Mouse (Mus musculus): ENCODE results near the gene Gpatch4. TPM values are rescaled to one million over a fixed set of nuclear protein-coding genes. Genes with fewer than 3 reads are reported as not detected.

The Gpatch4 gene
- polyA plus RNA-seq (2012) = 34.8 and 53.1 TPM in 2 replicates

DNA sequence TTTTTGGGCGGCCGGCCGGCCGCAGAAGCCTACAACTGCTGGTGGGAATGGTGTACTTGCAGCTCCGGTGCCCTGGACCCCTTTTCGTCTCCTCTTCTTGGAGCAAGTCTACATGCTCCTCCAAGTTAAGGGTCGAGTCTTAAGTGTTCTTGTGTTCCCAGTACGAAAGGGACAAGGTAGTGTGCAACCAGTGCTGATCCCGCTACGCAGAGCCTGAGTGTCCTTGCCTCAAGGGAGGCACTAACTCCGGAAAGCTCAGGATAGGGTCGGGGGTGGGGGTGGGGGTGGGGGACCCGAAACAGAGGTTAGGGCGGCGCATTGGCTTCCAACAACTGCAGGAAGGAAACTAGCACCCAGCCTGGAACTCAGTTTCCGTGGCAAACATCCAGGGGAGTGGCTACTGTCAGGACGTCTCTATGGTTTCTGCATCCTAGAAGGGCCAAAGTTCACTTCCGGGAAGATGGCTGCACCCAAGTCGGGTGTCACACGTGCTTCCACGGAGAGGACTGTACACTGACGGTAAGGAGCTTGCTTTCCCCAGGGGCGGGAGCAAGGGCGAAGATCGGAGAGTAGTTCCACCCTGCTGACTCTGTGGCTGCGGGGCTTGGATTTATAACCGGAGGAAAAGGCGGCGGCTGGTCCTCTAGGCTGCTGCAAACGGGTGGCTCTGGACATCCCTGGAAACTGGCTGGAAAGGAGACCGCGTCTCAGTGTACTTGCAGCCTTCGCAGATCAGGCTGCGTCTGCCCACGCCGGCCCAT is at the start of gene Gpatch4:
Gene Gpatch4, plus strand, starts transcription at position 448 of the 761 bp plus-strand sequence.
- no peak for TF ChIP-seq GATA1 (IDR thresholded peaks at IDR 0.05; ENCODE audit: low read length)

DNA sequence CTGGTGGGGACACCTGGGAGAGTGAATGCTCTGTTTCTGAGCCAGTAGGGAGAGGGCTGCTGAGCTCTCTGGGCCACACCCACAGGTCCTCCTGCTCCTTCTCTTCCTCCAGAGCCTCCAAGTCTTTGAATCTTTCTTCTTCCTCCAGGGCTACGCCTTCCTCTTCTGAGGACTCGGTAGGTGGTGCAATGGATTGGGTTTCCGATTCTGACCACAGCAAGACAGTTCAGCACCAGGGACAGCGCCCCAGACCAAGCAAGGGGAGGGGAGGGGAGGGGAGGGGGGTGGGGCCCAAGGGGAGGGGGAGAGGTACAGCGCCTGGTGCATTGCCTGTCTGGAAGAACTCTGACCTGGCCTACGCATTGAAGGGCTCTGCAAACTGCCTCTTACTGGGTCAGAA is 49.5 kb upstream of the Gpatch4 start:
- no peak for TF ChIP-seq GATA1 (IDR thresholded peaks at IDR 0.05; ENCODE audit: low read length)

DNA sequence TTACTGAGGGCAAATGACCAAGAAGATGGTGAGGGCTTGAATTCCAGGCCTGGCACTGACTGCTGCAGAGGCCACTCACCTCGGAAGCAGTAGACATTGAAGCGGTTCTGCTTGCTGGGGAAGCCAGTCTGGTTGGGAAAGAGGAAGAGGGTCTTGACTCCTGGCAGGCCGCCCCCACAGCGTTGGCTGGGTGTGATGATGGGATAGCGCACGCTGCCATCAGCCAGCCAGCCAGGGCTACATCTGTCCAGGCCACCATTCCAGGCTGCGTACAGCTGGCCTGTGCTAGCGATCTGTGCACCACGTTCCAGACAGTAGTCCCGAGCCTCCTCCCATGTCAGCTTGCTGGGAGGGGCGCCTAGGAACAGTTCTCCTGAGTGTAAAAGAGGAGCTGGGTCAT is 47.6 kb upstream of the Gpatch4 start:
- no peak for TF ChIP-seq GATA1 (IDR thresholded peaks at IDR 0.05; ENCODE audit: low read length)

DNA sequence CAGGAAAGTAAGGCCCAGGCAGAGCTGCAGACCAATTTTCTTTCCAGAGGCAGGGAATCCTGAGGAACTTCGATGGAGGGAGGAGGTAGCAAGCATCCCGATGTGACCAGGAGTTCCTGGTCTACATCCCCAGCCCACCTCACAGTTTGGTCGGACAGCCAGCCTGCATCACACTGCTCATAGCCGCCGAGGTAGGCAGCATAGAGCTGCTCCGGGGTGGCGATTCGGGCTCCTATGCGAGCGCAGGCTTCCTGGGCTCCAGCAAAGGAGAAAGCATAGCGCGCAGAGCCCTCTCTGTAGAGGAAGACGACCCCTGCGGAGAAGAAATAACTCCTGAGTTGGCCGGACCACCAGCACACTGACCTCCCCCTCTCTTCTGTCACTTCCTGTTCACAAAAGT is 46.5 kb upstream of the Gpatch4 start:
- TF ChIP-seq GATA1 (IDR thresholded peaks at IDR 0.05; ENCODE audit: low read length) = no peak

DNA sequence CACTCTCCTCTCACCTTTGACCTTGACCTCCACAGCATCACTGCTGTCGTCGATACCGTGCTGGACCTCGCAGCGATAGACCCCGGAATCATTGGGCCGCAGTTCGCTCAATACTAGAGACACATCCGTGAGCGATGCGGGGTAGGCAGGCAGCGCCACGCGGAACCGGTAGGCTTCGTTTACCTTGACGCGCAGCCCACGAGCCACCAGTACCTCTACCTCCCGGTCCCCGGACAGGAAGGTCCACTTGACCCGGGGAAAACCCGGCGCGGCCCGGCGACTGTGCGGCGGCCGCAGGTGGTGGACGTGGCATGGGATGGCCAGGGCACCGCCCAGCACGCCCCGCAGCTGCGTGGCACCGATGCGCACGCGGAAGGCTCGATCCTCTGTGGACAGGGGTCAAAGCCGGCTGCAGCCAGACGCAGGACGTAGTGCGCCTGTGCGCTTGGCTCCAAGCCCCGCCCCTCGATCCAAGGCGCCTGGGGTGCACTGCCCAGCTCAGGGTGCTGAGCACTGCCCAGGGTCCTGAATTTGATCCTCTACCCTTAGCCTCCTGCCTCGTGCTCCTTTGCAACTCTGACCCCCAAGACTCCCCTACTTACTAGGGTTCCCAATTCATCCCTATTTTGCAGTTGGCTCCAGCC is 45.8 kb upstream of the Gpatch4 start:
- no peak for TF ChIP-seq GATA1 (IDR thresholded peaks at IDR 0.05; ENCODE audit: low read length)

DNA sequence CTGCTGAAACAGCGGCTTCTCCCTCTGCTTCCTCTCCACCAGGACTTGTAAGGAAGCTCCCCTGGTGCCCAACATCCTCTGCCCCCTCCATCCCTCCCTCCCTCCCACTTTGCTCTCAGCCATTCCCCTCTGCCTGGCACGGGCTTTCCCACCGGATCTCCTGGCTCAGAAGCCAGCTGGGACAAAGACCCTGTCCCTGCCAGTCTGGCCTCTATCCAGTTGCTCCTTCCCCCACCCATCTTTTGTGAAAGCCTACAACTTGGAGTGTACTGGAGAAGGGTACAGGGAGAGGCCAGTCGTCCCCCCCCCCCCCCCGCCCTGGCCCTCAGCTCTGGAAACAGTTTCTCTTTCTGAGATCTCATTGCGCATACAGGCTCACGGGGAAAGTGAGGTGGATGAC is 44.2 kb upstream of the Gpatch4 start:
- no peak for TF ChIP-seq GATA1 (IDR thresholded peaks at IDR 0.05; ENCODE audit: low read length)

DNA sequence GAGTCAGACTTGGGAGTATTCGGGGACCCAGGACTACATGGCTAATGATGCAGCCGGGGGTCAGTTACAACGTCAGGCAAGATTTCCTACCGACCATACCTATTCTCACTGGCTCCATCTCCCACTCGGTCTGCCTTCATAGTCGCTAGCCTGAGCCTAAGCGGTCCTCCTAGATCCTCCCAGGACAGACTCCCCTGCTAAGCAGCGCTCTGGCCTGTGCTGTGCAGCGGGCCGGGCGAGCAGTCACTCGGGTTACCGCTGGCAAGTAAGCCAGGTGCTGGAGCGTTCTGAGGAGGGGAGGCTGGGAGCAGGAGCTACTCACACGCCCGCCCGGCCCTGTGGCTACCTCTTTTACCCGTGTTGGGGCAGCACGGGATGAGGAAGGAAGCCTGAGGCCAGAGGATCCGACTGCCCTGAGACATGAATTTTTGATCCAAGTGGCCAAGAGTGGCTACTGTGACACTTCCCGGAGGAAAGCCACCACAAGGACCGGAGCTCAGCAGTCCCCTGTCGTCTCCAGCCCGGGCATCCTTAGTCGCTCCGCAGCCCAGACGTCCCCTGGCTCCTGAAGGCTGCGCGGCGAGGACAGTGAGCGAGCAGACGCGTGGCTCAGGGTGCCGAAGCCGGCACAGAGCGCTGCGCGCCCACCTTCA is 43.5 kb upstream of the Gpatch4 start:
- no peak for TF ChIP-seq GATA1 (IDR thresholded peaks at IDR 0.05; ENCODE audit: low read length)

DNA sequence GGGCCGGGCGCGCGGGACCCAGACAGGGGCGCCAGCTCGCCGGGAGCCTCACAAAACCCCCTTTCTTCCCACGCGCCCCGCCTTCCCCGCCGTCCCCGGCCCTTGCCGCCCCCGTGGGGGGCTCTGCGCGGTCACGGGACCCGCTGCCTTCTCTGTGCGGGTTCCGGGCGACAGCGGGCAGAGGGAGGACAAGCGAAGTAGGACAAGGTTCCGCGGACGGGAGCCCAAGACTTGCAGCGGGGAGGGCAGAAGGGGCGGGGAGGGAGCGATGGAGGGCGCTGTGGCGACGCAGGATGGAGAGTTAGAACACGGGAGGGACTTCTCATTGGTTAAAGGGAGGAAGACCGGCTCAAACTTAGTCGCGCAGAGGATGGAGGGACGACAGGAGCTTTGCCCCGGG is 42.7 kb upstream of the Gpatch4 start, which contains the start of gene Bcan:
Gene Bcan, minus strand, starts transcription at position 50 of the 400 bp plus-strand sequence.
- no peak for TF ChIP-seq GATA1 (IDR thresholded peaks at IDR 0.05; ENCODE audit: low read length)

DNA sequence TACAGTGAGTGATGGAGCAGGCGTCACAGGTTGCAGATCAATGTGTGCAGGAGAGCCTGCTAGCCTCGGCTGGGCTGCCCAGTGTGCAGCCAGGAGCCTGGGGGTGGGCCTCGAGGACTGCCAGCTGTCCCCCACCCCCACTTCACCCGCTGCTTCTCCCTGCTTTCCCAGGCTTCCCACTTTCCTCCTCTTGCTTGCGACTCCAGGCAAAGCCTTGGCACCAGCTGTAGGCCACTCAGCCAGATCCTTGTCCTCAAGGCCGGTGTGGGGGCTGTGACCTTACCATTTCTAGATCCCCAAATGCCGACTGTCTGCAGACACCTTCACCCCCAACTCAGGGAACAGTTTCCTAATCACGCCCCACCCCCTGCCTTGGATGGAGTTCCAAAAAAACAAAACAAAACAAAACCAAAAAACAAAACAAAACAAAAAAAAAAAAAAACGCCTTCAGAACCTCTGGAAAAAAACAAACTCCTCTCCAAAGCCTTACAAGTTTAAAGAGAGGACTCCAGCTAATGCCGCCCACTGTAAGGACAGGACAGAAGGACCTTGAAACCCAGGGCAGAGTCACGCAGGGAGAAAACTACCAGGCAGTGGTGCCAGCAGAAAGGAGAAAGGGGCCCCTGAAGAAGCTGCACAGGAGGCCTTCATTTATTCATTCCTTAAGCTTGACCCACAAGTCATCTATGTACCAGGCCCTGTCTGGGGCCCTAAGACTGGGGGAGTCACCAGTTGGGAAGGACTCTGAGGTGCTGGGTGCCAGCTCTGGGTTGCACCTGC is 41.9 kb upstream of the Gpatch4 start:
- TF ChIP-seq GATA1 (IDR thresholded peaks at IDR 0.05; ENCODE audit: low read length) = no peak

DNA sequence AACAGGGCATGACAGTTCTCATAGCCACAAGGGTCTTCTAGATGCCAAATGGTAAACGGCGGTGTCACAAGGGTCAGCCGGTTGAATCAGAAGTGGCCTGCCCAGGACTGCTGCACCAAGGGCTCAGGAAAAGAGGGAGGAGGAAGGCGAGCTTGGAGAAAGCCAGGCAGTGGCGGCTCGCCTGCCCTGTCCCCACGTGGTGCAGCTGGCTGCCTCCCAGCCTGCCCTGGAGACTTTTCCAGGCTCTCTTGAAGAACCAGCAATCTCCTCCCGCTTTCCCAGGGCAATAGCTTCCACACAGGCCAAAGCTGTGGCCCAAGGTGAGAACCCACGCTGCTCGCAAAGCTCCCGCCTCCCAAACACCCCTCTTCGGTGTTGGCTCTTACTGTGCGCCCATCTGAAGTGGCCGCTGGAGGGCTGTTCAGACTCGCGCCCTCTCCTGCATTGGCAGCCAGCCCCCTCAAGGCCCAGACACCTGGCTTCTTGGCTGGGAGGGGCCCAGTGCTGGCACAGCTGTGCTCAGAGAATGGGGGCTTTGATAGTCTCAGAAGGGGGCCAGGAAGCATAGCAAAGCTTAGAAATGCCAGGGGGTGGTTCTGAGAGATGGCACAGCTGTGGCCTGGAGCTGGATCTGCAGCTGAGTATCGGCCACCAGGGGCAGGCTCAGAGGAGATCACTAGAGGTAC is 40.5 kb upstream of the Gpatch4 start:
- no peak for TF ChIP-seq GATA1 (IDR thresholded peaks at IDR 0.05; ENCODE audit: low read length)

DNA sequence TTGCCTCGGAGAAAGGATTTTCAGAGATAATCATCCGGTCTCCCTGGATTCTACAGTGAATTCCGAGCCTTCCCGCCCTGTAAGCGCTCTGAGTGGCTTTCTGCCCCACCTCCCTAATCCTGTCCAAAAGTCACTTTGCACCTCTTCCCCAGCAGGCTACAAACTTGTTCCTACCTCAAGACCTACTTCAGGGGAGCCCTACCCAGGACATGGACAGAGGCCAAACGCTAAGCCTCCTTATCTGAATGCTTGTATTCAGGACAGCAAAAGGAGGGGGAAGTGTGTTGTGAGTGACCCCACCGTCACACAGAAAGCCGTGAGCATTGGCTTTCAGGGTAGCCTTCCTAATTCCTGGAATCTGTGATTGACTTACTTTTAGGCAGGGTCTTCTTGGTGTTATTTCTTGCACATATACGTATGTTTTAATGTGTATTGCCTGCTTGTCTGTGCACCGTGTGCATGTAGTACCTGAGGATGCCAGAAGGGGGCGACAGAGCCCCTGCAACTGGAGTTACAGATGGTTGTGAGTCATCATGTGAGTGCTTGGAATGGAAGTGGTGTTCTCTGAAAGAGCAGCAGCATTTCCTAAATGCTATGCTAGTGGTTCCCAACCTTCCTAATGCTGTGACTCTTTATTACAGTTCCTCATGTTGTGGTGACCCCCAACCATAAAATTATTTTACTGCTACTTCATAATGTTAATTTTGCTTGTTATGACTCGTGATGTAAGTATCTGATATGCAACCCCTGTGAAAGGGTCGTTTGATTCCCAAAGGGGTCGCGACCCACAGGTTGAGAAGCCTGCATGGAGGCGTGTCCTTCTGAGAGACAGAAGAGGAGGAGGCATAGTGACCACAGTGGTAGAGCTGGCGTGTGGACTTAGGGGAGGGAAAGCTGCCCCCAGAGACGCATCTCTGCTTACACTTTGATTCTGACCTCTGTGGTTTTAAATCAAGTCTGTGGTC is 36.8 kb upstream of the Gpatch4 start:
- TF ChIP-seq GATA1 (IDR thresholded peaks at IDR 0.05; ENCODE audit: low read length) = no peak

DNA sequence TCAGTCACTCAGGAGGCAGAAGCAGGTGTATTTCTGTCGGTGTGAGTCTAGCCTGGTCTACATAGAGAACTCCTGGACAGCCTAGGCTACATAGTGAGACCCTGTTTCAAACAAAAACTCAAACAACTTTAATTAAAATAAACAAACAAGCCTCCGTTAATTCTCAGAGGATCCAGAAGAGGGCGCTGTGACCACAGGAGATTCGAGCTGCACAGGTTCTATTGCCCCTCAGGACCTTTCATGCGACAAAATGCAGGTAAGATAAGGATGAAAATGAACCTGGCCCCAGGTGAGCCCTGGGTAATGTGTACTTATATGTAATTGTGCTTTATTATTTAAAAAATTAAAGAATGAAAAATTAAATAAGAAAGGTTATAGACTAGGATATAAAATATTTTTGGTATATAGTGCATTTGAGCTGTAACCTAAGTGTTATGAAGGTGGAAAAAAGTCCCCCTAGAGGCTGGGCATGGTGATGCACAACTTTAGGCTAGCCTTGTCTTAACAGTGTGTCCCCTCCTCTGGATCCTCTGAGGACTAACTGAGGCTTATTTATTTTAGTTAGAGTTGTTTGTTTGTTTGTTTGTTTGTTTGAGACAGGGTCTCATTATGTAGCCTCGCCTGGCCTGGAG is 32.2 kb upstream of the Gpatch4 start:
- TF ChIP-seq GATA1 (IDR thresholded peaks at IDR 0.05; ENCODE audit: low read length) = no peak
